Mouse (Mus musculus) small intestine, adult 2 months (tissue): ENCODE measurements at regions not wholly inside any gene's neighbourhood (a gene's known extent, or its start where the extent isn't known, plus 50 kb on each side); places are given as distances from the start of the nearest gene placed in this dataset.

Source experiments
- CTCF ChIP-seq: fragments of 200-500 bp; IDR thresholded peaks from 2 replicates; pipeline ENCODE4 v1.5.1; 2012; ENCODE audit warnings: low read depth, mild to moderate bottlenecking, control low read depth, inconsistent platforms, low read length, moderate library complexity, mixed read lengths; ENCODE audit not compliant: insufficient replicate concordance, insufficient read length; ENCODE audit errors: extremely low read depth
- POLR2A ChIP-seq: fragments of 200-500 bp; IDR thresholded peaks from 2 replicates; pipeline ENCODE4 v1.6.1; 2012; ENCODE audit warnings: low read depth, mild to moderate bottlenecking, control low read depth, inconsistent platforms, low read length, moderate library complexity

GRCm38 (mm10) chr2:159430577-159431329, 636.1 kb downstream of the Dhx35 start:
- TF ChIP-seq POLR2A (no peak), CTCF (no peak)
